Mouse (Mus musculus) 3T3-L1 (cell line): ENCODE results near the gene Fchsd2.
"Not testable (repeated sequence)": the region's sequence is repeated elsewhere in the genome, so short reads cannot be mapped to it uniquely, and the experiment has no call there.

Source experiments
- DNase-seq: peaks from one replicate; pipeline ENCODE4 v3.0.0-alpha.2; 2015; ENCODE audit warnings: low read depth, low spot score

Gene Fchsd2

DNA sequence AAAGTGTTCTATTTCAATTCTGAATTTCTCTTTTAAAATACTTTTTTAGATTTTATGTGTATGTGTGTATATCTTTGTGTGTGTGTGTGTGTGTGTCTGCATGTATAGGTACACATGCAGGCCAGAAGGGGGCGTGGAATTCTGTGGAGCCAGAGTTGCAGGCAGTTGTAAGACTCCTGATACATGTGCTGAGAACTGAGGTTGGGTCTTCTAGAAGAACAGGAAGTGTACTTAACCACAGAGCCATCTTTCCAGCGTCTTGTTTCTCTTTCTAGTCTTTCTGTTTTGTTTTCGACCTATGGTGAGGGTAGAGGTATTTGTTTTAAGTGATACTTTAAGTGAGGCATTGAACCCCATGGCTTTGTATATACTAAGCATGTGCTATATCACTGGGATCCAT is 20.7 kb downstream of the Fchsd2 start:
- DNase-seq: no peak

DNA sequence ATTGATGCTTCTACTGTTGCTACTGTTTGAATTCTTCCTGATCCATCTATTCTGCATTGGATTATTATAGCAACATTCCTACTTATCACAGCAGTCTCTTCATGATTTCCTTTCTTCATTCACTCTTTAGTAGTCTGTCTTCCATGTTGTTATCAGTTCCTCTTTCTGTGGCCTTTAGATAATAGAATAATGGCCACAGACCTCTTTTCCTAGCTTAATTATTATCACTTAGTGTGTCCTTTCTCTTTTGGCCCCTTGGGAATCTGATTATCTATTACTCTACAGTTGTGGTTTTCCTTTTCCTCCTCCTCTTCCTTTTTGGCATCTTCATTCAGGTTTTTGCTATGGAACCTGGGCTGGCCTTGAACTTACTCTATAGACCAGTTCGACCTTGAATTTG is 21.7 kb downstream of the Fchsd2 start:
- DNase-seq: no peak

DNA sequence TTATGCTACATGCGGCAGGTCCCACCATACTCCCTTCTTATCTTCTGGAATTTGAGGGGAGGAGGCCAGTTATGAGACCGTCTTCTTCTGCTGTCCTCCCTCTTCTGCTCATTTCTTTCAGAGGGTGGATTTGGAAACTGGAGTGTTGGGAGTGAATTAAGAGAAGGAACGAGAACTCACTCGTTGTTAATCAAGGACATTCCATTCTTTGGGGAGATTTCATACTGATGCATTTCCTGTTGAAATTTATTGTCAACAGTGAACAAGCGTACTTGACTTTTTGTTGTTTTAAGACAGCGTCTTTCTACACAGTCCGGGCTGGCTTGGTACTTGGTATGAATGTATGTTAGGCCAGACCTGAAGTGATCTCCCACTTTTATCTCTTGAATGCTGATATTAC is 26.7 kb downstream of the Fchsd2 start:
- no peak for DNase-seq

DNA sequence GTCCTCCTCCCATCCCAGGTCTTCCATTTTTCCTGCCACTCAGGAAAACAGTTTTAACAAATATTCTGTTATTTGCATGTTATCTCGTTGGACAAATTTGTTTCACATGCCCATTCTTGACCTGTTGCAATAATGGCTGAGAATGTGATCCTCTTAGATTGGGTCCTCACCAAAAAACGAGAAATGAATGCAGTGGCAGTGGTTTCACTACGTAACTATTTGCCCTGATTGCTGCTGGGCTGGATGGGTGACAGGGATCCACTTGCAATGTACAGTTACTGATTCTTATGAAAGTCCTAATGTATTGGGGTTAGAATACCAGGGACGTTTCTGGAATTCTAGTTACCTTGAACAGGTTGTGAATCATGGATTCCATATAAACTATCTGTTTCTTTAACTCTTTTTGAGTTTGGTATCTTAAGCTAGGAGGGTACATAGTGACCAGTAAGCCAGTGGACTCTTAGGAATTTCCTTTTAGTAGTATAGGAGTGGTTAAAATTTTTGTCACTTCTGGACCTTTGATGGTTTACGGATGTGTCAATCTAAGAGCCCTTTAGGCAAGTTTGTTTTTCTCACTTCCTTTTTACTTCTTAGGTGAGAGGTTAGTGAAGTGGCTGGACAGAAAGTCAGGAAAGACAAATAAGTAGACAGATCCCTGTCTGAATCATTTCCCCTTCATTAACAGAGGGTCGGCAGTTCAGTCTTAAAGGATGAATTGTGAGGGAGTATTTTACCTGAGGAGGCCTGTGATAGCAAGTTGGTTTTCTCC is 31.1 kb downstream of the Fchsd2 start:
- DNase-seq: no peak

DNA sequence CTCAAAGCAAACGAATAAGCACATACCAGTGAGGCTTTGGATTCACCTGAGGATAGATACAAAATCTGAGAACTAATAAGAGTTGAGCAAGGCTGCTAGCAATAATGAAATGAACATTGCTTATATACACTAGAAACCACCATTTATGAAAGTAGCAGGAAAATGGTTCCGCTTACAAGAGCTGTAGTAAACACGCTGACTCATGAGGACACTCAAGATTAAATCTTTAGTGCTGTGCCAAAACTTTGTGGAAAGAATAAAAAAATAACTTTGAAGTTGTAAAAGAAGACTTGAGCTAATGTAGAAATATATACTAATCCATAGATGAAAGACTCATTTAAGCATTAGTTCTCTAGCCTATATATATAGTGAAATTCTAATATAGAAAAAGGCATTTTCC is 35.1 kb downstream of the Fchsd2 start:
- DNase-seq: peak; percentile 2

DNA sequence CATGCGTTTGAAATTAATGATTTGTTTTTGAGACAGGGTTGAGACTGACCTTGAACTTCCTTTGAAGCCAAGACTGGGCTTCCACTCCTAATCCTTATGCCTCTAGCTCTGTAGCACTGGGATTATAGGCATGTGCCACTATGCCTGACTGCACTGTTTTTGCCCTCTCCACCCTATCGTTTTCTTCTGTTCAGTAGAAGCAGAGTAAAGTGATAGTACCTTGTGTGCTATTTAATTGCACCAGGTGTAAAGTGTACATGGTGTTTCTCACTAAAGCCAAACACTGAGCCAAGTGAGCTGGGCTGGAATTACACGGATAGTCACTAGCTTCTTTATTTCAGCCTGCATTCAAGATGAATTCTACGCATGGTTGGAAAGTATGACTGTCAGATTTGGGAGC is 35.9 kb downstream of the Fchsd2 start:
- no peak for DNase-seq

DNA sequence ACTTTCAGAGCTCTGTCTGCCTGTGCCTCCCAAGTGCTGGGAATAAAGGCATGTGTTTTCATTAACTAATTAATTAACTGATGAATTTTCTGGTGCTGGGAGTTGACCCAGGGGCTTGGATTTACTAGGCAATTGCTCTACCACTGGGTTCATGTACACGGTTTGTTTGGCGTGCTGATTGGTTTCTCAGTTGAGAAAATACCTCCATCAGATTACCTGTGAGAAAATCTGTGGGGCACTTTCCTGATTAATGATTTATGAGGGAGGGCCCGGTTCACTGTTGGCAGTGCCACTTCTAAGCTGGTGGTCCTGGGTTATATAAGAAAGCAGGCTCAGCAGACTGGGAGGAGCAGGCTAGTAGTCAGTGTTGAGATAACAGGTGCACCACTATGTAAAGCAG is 38.0 kb downstream of the Fchsd2 start:
- no peak for DNase-seq

DNA sequence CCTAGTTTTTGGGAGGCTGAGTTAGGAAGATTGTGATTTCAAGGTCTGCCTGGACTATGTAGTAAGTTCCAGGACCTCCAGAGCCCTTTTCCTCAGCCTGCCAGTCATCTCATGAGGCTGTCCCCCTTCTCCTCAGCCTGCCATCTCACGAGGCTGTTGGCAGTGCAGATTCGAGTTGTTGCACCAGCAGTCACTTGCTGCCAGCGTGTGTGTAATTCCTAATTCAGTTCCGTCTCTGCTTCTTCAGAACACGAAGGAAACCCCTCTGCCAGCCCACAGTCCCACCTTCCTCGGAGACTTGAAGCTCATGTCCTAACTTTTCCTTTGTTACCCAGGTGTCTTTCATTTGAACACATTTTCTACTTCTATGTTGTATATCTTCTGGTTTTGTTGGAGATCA is 38.6 kb downstream of the Fchsd2 start:
- DNase-seq: no peak

DNA sequence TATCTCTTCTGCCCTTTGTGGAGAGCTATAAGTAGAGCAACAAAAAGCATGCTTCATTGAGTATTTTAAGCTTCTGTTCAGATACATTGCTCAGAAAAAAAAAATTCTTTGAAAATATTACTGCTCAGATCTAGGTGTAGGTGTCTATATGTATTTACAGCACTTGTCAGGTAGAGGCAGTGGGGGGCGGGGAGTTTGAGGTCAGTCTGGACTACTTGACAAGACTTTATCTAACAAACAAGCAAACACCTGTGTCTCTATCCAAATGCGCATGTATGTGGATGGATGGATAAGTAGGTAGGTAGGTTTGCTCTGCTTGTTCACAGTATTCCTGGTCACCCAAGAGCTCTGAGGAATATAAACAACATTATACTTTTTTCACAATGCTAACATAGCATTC is 40.9 kb downstream of the Fchsd2 start:
- no peak for DNase-seq

DNA sequence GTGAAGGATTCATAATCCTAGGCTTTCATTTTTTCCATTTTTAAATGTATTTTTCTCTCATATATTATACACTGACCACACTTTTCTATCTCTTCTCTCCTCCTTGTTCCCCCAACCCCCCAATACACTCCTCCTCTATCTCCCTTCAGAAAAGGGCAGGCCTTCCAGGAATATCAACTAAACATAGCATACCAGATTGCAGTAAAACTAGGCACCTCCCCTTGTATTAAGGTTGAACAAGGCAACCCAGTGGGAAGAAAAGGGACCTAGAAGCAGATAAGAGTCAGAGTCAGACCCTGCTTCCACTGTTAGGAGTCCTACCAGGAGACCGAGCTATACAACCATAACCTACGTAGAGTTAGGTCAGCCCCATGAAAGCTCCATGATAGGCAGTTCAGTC is 41.5 kb downstream of the Fchsd2 start:
- DNase-seq: no peak

DNA sequence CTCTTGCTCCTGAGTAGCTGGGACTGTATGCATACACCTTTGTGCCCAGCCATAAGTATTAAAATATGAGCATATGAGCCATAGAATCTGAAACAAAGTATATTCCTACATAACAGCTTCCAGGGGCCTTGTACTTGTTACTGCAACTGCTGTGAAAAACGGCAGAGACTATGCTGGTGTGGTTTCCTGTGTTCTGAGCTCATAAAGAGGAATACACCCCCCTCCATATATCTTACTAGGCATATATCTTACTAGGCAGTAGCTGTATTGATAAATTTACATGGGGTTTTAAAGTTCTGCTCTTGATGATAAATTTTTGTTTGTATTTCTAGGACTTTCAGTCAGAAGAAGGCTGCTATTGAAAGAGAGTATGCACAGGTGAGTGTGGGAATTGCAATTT is 46.2 kb downstream of the Fchsd2 start:
- DNase-seq: no peak

DNA sequence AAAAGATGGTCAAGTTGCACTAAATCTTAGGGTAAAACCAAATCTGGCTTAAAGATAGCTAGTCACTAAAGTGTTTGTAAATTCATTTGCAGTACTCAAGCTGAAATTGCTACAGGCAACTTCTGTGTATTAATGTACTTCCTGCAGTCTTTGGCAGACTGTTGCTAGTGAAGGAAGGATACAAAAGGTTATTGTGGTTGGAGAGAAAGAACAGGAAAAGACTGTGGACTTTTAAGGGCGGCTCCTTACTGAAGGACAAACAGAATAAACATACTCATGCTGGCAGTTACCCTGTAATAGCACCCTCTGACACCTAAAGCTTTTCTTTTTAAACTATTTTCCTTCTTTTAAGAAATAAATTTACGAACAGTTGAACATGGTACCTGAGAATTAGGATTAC is 50.2 kb downstream of the Fchsd2 start:
- peak; percentile 30 for DNase-seq

DNA sequence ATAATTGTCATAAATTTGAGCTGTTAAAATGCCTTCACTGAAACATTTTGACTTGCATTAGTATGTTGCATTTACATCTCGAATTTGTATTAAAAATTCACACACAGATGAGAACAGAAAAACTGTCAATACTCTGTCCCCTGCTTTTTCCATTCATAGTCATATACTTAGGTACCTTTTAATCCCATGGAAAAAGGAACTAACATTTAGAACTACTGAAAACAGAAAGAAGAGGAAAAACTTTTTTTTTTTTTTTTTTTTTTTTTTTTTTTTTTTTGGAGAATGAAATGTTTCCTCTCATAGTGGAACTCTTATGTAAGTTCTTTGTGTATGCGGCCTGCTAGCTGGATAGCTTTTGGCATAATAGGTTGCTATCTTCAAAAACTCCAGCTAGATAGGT is 51.6 kb downstream of the Fchsd2 start:
- no peak for DNase-seq

DNA sequence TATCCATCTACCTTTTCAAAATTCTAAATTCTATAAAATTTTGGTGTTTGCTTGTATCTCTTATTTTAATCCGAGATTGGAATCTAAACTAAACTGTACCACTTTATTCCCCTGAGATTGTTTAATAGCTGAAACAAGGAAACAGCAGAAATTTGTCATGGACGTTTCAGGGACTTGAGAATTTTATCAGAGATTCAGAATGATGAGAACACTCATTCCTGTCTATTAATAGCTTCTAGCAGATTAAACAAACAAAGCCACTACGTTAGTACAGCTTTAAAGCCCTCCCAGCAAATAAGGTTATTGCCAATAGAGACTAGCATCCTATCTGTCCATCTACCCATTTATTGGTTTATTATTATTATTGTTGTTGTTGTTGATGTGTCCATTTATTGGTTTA is 56.4 kb downstream of the Fchsd2 start:
- DNase-seq: no peak

DNA sequence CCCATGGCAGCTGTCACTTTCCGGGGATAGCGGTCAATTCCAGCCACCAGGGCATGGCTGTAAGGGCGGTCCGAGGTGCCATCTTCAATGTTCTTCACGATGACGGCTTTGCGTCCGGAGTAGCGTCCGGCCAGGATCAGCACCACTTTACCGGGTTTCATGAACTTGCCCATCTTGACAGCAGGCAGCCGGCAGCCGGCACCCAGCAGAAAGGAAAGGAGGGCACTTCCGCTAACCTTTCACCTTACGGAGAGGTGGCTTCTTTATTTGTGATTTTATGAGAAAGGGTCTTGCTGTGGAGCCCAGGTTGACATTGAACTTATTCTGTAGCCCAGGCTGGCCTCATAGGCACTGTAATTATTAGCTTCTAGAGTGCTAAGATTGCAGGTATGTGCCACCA is 62.2 kb downstream of the Fchsd2 start:
- DNase-seq: not testable (repeated sequence)

DNA sequence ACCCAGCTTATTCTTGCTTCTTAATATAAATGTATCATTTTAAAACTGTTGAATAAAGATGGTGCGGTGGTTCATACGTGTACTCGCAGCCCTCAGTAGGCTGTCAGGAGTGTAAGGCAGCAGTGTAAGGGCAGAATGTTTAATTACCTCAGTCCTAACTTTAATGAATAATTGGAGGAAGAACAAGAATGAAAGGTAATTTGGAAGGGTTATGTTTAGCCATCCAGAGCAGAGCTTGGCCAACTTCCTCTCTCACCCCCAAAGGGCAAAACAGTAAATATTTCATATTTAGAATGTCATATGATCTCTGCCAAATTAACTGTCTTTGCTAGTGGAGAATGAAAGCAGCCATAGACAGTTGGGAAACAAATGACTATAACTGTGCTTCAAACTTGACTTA is 62.6 kb downstream of the Fchsd2 start:
- DNase-seq: no peak

DNA sequence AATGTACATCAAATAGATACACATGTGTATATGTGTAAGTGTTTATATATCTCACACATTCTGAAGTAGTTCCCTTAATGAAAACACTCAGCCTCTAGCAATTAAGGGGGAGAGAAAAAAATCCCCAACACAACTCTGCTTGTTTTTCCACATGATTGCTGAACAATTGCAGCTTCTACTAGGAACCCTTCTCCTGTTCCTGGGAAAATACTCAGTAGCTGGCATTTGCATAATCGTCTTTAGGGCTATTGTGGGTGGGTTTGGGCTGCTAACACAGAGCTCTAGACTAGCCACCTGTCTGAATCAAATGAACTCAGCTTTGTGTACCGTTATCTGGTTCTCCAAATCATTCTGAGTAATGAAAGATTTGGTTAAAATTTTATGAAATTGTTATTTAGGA is 67.6 kb downstream of the Fchsd2 start:
- DNase-seq: no peak

DNA sequence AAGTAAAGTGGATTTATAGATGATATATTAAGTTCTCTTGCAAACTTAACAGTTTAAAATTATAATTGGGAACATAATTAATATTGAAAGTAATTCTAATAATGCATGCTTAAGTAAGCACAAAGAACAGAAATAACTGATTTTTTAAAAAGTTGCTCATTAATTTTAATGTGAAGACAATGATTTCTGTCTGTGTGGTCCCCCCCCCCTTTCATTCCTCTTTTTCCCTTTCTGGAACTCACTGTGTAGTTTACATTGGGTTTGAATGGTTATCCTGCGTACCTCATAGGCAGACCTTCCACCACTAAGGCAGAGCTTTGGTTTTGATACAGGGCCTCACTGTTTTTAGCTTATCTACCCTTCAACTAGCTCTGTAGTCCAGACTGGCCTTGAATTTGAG is 70.1 kb downstream of the Fchsd2 start:
- DNase-seq: no peak

DNA sequence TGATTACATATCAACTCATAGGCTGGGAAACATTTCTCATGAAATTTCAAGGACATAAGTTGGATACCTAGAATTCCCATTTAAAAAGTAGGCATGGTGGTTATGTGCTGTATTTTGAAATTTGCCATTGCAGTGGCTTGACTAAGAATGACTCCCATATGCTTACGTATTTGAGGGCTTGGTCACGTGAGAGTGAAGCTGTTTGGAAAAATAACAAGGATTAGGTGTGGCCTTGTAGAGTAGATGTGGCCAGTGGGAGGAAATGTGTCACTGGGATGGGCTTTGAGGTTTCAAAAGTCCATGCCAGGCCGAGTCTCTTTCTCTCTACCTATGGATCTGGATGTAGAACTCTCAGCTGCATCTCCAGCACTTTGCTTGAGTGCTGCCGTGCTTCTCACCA is 71.2 kb downstream of the Fchsd2 start:
- DNase-seq: no peak

DNA sequence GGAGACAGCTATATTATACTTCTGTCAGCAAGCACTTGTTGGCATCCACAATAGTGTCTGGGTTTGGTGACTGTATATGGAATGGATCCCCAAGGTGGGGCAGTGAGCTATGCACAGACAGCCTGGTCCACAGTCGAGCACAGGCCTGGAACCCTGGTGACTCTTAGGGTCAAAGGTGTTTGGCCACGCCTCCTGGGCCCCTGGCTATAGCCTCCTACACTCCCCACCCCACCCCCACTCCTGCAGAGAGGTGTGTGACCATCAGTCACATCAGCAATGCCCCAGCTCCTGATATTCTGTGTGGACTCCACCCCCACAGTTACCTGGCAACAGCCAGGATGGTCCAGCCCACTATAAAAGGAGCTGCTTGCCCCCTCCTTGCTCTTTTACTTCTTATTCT is 73.9 kb downstream of the Fchsd2 start:
- no peak for DNase-seq

DNA sequence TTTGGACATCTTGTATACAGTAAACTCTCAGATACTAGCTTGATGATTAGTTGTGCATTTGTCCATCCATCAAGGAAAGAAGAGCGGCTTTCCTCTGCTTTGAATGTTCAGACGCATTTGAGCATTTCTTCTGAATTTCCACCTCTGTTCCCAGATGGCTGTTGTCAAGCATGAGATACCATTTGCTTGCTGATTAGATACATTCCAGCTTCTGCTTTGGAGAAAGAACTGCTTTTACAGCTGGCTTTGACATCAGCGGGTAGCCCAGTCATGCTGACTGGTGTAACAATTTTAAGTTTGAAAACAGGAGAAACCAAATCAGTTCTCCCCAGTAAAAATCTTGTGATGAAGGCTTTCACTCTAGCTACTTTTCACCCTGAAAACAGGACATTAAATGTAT is 77.8 kb downstream of the Fchsd2 start:
- DNase-seq: no peak

DNA sequence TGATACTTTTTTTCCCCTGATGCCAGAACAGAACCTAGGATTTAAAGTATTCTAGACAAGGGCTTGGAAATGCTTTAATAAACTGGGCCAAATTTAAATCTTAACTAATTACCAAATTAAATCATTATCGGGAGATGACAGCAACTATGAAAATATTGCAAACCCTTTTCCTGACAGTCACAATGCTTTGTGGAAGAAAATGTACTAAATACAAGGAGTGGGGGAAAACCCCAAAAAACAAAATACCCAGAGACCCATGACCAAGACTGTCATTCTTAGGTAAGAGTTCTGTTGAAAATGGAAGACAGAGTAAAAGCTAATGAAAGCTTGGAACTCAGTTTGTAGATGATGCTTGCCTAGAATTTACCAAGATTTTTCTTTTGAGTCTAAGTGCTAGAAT is 78.3 kb downstream of the Fchsd2 start:
- no peak for DNase-seq

DNA sequence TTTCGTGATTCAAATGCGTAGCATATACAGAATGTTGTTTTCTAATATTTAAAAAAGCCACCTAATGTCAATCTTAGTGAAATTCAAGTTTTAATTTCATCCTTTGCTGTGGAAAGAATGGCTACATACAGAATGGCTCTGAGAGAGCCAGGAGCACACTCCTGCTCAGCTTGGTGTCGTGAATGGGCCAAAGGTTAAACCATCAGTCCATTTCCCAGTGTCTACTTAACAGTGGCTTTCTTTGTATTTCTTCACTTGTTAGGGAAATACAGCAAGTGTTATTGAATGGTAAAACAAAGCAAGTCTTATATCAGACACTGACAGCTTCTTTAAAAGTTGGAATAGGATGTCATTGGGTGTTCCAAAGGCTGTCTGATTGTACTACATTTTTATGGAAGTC is 80.7 kb downstream of the Fchsd2 start:
- no peak for DNase-seq

DNA sequence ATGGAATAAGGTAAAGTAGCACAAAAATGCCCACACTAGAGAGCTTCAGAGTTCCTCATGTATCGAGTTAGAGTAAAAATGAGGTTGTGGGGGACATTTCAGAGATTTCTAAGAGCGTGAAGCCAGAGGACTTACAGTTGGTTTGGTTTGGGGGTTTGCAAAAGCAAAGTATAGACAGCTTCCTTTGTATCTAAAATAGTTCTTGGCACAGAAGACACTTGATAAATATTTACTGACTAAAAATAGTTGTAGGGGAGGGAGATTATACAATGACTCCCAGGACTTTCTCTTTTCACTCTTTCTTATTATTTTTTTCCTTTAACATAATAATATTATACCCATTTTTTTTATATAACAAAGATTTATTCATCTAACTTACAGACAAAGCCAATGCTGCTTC is 86.1 kb downstream of the Fchsd2 start:
- DNase-seq: no peak
